Mouse (Mus musculus): Measurements from ENCODE around the gene Mmp7.

Gene Mmp7

GRCm38 (mm10) chr9:7728997-7729396 lies 37.1 kb downstream of the Mmp7 start:
- no peak for ATAC-seq (ENCODE audit: insufficient number of reproducible peaks, low FRiP score, low TSS enrichment)

GRCm38 (mm10) chr9:7742696-7743095 lies 50.8 kb downstream of the Mmp7 start:
- ATAC-seq (ENCODE audit: insufficient number of reproducible peaks, low FRiP score, low TSS enrichment), result no peak

- no peak for ATAC-seq (ENCODE audit: insufficient number of reproducible peaks, low FRiP score, low TSS enrichment)
Measured at GRCm38 (mm10) chr9:7744156-7744555, 52.3 kb downstream of the Mmp7 start.

GRCm38 (mm10) chr9:7748881-7749280 lies 57.0 kb downstream of the Mmp7 start:
- ATAC-seq (ENCODE audit: insufficient number of reproducible peaks, low FRiP score, low TSS enrichment), result no peak
